Mouse (Mus musculus): Measurements from ENCODE around the gene Fam71f1.

DNA sequence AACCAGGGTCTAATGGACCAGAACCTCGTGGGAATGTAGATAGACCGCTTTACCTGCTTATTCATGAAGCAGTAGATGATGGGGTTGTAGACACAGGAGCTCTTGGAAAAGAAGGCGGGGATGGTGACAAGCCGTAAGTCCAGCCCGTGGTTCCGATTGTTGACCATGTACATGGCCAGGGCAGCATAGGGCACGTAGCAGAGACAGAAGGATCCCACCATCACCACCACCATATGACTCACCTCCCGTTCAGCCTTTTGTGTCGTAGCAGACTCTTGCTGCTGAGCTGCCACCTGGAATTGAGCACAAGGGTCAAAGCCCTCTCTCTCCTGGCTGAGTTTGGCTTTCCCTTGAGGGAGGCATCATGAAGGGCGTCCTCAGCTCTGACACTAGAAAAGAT is 59.7 kb downstream of the Fam71f1 start:
- no peak for TF ChIP-seq CTCF (IDR thresholded peaks at IDR 0.05; ENCODE audit: control insufficient read depth, insufficient read depth, insufficient replicate concordance, low read depth, low read length)
- no peak for TF ChIP-seq POLR2A (IDR thresholded peaks at IDR 0.05; ENCODE audit: control insufficient read depth, low read depth, low read length)
